Mouse (Mus musculus) liver, embryonic 14.5 days (tissue): Measurements from ENCODE around the gene Vps52. TPM values are rescaled to one million over a fixed set of nuclear protein-coding genes. Genes with fewer than 3 reads are reported as not detected.

Source experiments
- ATAC-seq: fragments of 200-750 bp; cut with Nextera tagmentation; 2 replicates; pipeline ENCODE4 v1.8.0; 2017; ENCODE audit warnings: moderate number of reproducible peaks, mild to moderate bottlenecking, moderate library complexity; ENCODE audit not compliant: insufficient read depth
- DNase-seq, 3 experiments: peaks; one replicate each; pipeline ENCODE4 v3.0.0-alpha.2; 2012 to 2013; ENCODE audit warnings: low read depth in 3 of 3, low spot score in 3 of 3
- H3K27ac ChIP-seq: fragments of 300-500 bp; sonication (generic); 2 replicates; pipeline ENCODE4 v1.5.1; 2014; ENCODE audit warnings: moderate library complexity, mild to moderate bottlenecking, control low read depth, inconsistent platforms
- H3K27me3 ChIP-seq: fragments of 300-500 bp; sonication (generic); 2 replicates; pipeline ENCODE4 v1.6.1; 2014; ENCODE audit warnings: mild to moderate bottlenecking, low read length, moderate library complexity; ENCODE audit not compliant: control insufficient read depth, insufficient read depth
- H3K36me3 ChIP-seq: fragments of 300-500 bp; sonication (generic); replicated peaks from 2 replicates; pipeline ENCODE4 v1.6.1; 2014; ENCODE audit warnings: low read depth; ENCODE audit not compliant: control insufficient read depth, insufficient read depth
- H3K4me1 ChIP-seq, 2 experiments: fragments of 200-500 bp in 1 of 2; fragments of 300-500 bp in 1 of 2; sonication (generic) in 1 of 2; replicated peaks; 2 replicates each; pipeline ENCODE4 v1.6.1; 2012 to 2014; ENCODE audit warnings: antibody characterized with exemption in 1 of 2, inconsistent platforms in 1 of 2, low read length in 1 of 2; ENCODE audit not compliant: control insufficient read depth in 2 of 2, insufficient read depth in 2 of 2
- H3K4me2 ChIP-seq: fragments of 300-500 bp; sonication (generic); 2 replicates; pipeline ENCODE4 v1.6.1; 2014; ENCODE audit warnings: low read depth, mild to moderate bottlenecking, control low read depth, moderate library complexity
- H3K4me3 ChIP-seq, 2 experiments: fragments of 200-500 bp in 1 of 2; fragments of 300-500 bp in 1 of 2; sonication (generic) in 1 of 2; 2 replicates each; pipeline ENCODE4 v1.5.1; 2012 to 2014; ENCODE audit warnings: low read depth in 2 of 2, low read length in 2 of 2, mild to moderate bottlenecking in 2 of 2, control low read depth in 1 of 2, inconsistent platforms in 1 of 2, moderate library complexity in 1 of 2; ENCODE audit not compliant: insufficient read depth in 1 of 2
- H3K9ac ChIP-seq: fragments of 300-500 bp; sonication (generic); replicated peaks from 2 replicates; pipeline ENCODE4 v1.6.1; 2014; ENCODE audit warnings: mild to moderate bottlenecking, control low read depth, moderate library complexity
- H3K9me3 ChIP-seq: fragments of 300-500 bp; sonication (generic); 2 replicates; pipeline ENCODE4 v1.6.1; 2016; ENCODE audit warnings: low read length, mixed read lengths; ENCODE audit not compliant: control insufficient read depth
- CTCF ChIP-seq: IDR thresholded peaks from 2 replicates; pipeline ENCODE4 v1.5.1; 2016; ENCODE audit warnings: antibody characterized with exemption, low read depth, control low read depth
- EP300 ChIP-seq: IDR thresholded peaks from 2 replicates; pipeline ENCODE4 v1.6.1; 2016; ENCODE audit warnings: antibody characterized with exemption, low read depth
- WGBS: fragments of 180-500 bp; shearing (Covaris S2); extraction: QIAGEN DNeasy Blood & Tissue Kit; methylation state at CpG from one replicate; pipeline ENCODE4 v1.1.7; 2014; ENCODE audit not compliant: insufficient replicate concordance; 5-methylcytosine and 5-hydroxymethylcytosine counted together
- polyA plus RNA-seq, 2 experiments: library from polyadenylated mRNA; depleted of rRNA in 1 of 2; stranded (reverse) in 1 of 2; unstranded in 1 of 2; fragments of >200 nt; fragmentation: Nextera tagmentation in 1 of 2; extraction: Ambion mirVana in 1 of 2; gene quantifications; 2 replicates each; pipeline versions ENCODE4 v1.2.1 to v1.2.3; 2012 to 2014

The Vps52 gene
- polyA plus RNA-seq (2012; rRNA removed) (17.4 and 18.7 TPM in 2 replicates), polyA plus RNA-seq (2014; fragmentation: Nextera tagmentation; extraction: Ambion mirVana) (15.2 and 18.4 TPM in 2 replicates)

DNA sequence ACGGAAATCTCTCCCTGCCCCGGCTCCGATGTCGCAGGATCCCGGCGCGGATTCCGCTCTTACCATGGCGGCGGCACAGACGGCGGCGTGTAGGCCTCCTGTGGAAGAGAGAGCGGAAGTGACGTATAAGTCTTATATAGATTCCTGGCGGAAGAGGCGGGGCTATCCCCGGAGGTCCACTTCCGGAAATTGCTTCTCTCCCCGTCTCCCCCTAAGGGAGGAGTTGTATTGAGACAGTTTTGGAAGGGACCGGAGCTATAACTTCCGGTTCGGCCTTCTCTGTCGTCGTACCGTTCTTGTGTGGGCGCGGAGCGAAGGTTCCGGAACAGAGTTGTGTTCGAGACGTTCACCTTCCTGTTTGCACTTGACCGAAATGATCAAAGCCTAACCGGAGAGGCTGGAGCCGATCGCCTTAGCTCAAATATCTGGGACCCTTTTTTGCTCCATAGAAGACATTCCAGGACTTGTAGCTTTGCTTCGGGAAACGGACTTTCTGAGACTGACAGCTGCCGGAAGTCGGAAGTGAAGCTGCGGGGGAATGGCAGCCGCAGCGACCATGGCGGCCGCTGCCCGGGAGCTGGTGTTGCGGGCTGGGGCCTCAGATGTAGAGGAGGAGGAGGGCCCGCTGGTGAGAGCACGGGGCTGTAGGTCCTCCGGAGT lies at the start of gene Vps52, which contains the start of gene Rps18:
Gene Vps52, plus strand, starts transcription at position 258 of the 660 bp plus-strand sequence.
Gene Rps18, minus strand, starts transcription at position 447 of the 660 bp plus-strand sequence.
- under 1% methylated on average over 50 of the region's 50 CpGs for WGBS
- H3K9ac ChIP-seq = peak within 1 kb of the TSS; percentile 94
- no peaks in the 10 kb centered on the region for H3K27me3 ChIP-seq
- ATAC-seq = peak; percentile 83
- H3K4me1 ChIP-seq = peaks cover 17 to 20% of the 10 kb centered on the region in 2 experiments
- peak; percentile 97 to 98 (median 97) for DNase-seq
- peak; percentile 15; the same call in 1 of the 2 replicates for TF ChIP-seq EP300
- peak; percentile 38 for TF ChIP-seq CTCF
- peaks cover 28% of the 10 kb centered on the region for H3K36me3 ChIP-seq
- H3K9me3 ChIP-seq = no peaks in the 10 kb centered on the region
- peak within 1 kb of the TSS; percentile 89 for H3K4me2 ChIP-seq
- peak within 1 kb of the TSS; percentile 67 for H3K27ac ChIP-seq
- H3K4me3 ChIP-seq = peak within 1 kb of the TSS; percentile 82 to 91

DNA sequence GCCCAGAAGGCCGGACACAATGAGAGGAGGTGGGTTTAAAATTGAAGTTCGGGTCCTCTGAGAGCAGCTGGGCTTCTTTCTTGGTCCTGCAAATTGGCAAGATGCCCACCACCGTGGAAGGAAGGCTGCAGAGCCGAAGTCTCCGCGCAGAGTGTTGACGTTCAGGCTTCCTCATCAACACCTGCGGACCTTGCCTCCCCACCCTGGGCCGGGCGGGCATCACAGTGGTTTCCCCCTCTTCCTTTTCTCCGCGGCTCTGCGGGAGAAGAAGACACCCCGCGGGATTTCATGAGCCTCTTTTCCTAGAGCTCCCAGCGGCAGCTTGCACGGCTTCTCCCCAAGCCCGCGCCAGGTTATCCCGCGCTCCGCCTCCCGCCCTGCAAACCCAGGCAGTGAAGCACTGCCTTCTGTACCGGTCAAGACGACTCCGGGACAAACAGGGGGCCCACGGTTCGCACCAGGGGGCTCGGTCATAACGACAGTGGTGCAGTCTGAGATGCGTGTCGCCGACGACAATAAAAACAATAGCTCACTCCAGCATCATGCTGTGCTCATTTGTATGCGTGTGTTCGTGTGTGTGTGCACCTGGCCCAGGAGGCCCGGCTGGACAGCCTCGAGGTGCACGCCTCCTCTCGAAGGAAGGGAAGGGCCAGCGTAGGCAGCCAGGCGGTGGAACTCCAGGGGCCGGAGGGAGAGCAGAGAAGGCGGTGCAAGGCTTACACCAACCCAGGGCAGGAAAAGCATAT lies 47.1 kb upstream of the Vps52 start:
- peak; percentile 57 for ATAC-seq
- 1% methylated on average over 42 of the region's 44 CpGs for WGBS
- Histone ChIP-seq H3K4me3 (peak overlapping the region; percentile 73 to 97), H3K27ac (peak overlapping the region; percentile 87), H3K4me1 (peaks cover 14 to 17% of the 10 kb centered on the region in 2 experiments), H3K27me3 (no peaks in the 10 kb centered on the region), H3K9me3 (no peaks in the 10 kb centered on the region), H3K9ac (peak overlapping the region; percentile 98), H3K36me3 (peaks cover 20% of the 10 kb centered on the region), H3K4me2 (peak overlapping the region; percentile 98)
- TF ChIP-seq EP300 (no peak), CTCF (no peak)
- DNase-seq = no peak

DNA sequence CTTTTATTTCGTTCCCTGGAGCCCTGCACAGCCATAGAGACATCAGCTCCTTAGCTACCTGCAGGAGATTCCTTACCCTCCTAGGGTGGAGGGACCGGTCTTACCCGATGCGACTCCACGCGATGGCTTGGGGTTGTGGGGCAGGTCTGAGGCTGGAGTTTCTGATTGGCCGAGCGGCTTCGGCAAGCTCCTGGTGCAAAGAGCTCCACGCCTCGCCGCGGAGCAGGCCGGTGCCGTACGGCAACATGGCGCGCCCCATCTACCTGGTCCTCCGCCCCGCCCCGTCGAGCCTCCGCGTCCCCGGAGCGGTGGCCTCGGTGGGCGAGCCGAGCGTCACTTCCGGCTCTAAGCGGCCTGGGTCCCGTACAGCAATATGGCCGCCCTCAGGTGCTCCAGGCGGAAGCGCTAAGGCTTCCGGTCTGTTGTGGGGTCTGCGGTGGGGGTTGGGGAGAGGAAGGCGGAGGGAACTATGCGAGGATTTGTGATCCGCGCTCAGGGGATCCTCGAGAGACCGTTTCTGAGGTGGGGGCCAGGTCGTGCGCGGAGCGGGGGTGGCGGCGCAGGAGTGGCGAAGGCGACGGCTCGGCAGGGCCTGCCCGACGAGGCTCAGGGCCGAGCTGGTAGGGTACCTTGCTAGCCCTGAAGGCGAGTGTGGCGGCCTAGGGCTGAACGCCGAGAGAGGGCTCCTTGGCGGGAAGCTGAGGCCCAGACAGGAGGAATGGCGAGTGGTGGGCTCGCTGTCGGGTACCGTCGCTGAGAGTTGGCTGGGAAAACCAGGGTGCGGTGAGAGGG lies 46.3 kb upstream of the Vps52 start, which contains the start of gene Daxx:
Gene Daxx, plus strand, starts transcription at position 338 of the 792 bp plus-strand sequence.
- ATAC-seq (peak; percentile 93), DNase-seq (peak; percentile 92 to 93 (median 92))
- Histone ChIP-seq H3K27ac (peak within 1 kb of the TSS; percentile 87), H3K36me3 (peaks cover 27% of the 10 kb centered on the region), H3K27me3 (no peaks in the 10 kb centered on the region), H3K9me3 (no peaks in the 10 kb centered on the region), H3K9ac (peak within 1 kb of the TSS; percentile 98), H3K4me2 (peak within 1 kb of the TSS; percentile 98), H3K4me3 (peak within 1 kb of the TSS; percentile 73 to 97), H3K4me1 (peaks cover 6 to 15% of the 10 kb centered on the region in 2 experiments)
- under 1% methylated on average over 68 of the region's 68 CpGs for WGBS
- TF ChIP-seq CTCF (no peak), EP300 (no peak)

- Histone ChIP-seq H3K27ac (peak overlapping the region; percentile 87), H3K4me2 (peak overlapping the region; percentile 98), H3K36me3 (peaks cover 27% of the 10 kb centered on the region), H3K4me3 (peak overlapping the region; percentile 73 to 97), H3K4me1 (peaks cover 7 to 15% of the 10 kb centered on the region in 2 experiments), H3K27me3 (no peaks in the 10 kb centered on the region), H3K9me3 (no peaks in the 10 kb centered on the region), H3K9ac (peak overlapping the region; percentile 98)
- DNase-seq (no peak), ATAC-seq (0 out of 2 replicates have a peak, but pooled peaks have one; percentile 1)
- TF ChIP-seq EP300 = no peak
- TF ChIP-seq CTCF = no peak
- WGBS = 0% methylated on average over 14 of the region's 14 CpGs
These were observed 45.8 kb upstream of the Vps52 start for GRCm38 (mm10) chr17:33909869-33910250.
